Mouse (Mus musculus) thymus, adult 2 months (tissue): ENCODE results near the gene Egfl8.

Source experiments
- CTCF ChIP-seq: fragments of 200-500 bp; IDR thresholded peaks from 2 replicates; pipeline ENCODE4 v1.5.1; 2012; ENCODE audit warnings: mild to moderate bottlenecking, control low read depth, low read length, moderate library complexity, borderline replicate concordance; ENCODE audit not compliant: control insufficient read depth, poor library complexity, insufficient read depth; ENCODE audit errors: extremely low read depth
- POLR2A ChIP-seq: fragments of 200-500 bp; IDR thresholded peaks from 2 replicates; pipeline ENCODE4 v1.6.1; 2012; ENCODE audit warnings: mild to moderate bottlenecking, low read length, control low read depth, moderate library complexity; ENCODE audit not compliant: control insufficient read depth, poor library complexity, insufficient read depth; ENCODE audit errors: extremely low read depth

- TF ChIP-seq CTCF (no peak), POLR2A (no peak)
These were observed 15.9 kb downstream of the Egfl8 start for GRCm38 (mm10) chr17:34599891-34600290.
